Mouse (Mus musculus) cerebellum, adult 2 months (tissue): ENCODE results near the gene Srgap2.

Source experiments
- CTCF ChIP-seq: fragments of 200-500 bp; IDR thresholded peaks from 2 replicates; pipeline ENCODE4 v1.5.1; 2011; ENCODE audit warnings: low read depth, mild to moderate bottlenecking, control low read depth, low read length, moderate library complexity, borderline replicate concordance; ENCODE audit not compliant: insufficient read depth
- POLR2A ChIP-seq: fragments of 200-500 bp; IDR thresholded peaks from 2 replicates; pipeline ENCODE4 v1.6.1; 2011; ENCODE audit warnings: low read length, control low read depth, borderline replicate concordance; ENCODE audit not compliant: insufficient read depth

- TF ChIP-seq CTCF (no peak), POLR2A (no peak)
These were observed 287.5 kb downstream of the Srgap2 start for GRCm38 (mm10) chr1:131239576-131240193.
